Mouse (Mus musculus) megakaryocyte, embryonic 14.5 days (primary cell): ENCODE data around the gene Epas1.

Source experiments
- FLI1 ChIP-seq: IDR thresholded peaks from 2 replicates; pipeline ENCODE4 v1.6.1; 2012; ENCODE audit warnings: low read length, inconsistent platforms, mixed read lengths
- GATA1 ChIP-seq: IDR thresholded peaks from 3 replicates; pipeline ENCODE4 v1.6.1; 2012; ENCODE audit warnings: mixed read lengths, low read length, inconsistent platforms, borderline replicate concordance

- TF ChIP-seq GATA1 (no peak), FLI1 (no peak)
These were observed 97.3 kb downstream of the Epas1 start for GRCm38 (mm10) chr17:86850700-86851337.
